Mouse (Mus musculus) midbrain, postnatal 0 days (tissue): Measurements from ENCODE around the gene Rftn1. TPM values are rescaled to one million over a fixed set of nuclear protein-coding genes. Genes with fewer than 3 reads are reported as not detected.

ENCODE experiments used
- ATAC-seq: fragments of 200-750 bp; cut with Nextera tagmentation; 2 replicates; pipeline ENCODE4 v1.8.0; 2017; ENCODE audit warnings: moderate number of reproducible peaks, mild to moderate bottlenecking, moderate TSS enrichment, moderate library complexity; ENCODE audit not compliant: low FRiP score
- DNase-seq: peaks from one replicate; pipeline ENCODE4 v3.0.0-alpha.2; 2015; ENCODE audit warnings: low spot score
- H3K27ac ChIP-seq: fragments of 300-500 bp; sonication (generic); 2 replicates; pipeline ENCODE4 v1.5.1; 2014; ENCODE audit warnings: low read depth, mild to moderate bottlenecking, low read length, mixed read lengths
- H3K27me3 ChIP-seq: fragments of 300-500 bp; sonication (generic); 2 replicates; pipeline ENCODE4 v1.6.1; 2014; ENCODE audit warnings: low read length, control low read depth, mixed read lengths; ENCODE audit not compliant: insufficient read depth
- H3K36me3 ChIP-seq: fragments of 300-500 bp; sonication (generic); 2 replicates; pipeline ENCODE4 v1.6.1; 2014; ENCODE audit warnings: low read length, control low read depth, mixed read lengths; ENCODE audit not compliant: insufficient read depth
- H3K4me1 ChIP-seq: fragments of 300-500 bp; sonication (generic); 2 replicates; pipeline ENCODE4 v1.6.1; 2014; ENCODE audit warnings: mild to moderate bottlenecking, control low read depth, antibody characterized with exemption, low read length, mixed read lengths; ENCODE audit not compliant: insufficient read depth
- H3K4me2 ChIP-seq: fragments of 300-500 bp; sonication (generic); 2 replicates; pipeline ENCODE4 v1.6.1; 2014; ENCODE audit warnings: low read depth, mild to moderate bottlenecking, low read length, mixed read lengths; ENCODE audit not compliant: poor library complexity, severe bottlenecking
- H3K4me3 ChIP-seq: fragments of 300-500 bp; sonication (generic); 2 replicates; pipeline ENCODE4 v1.5.1; 2014; ENCODE audit warnings: low read depth, mild to moderate bottlenecking, low read length, moderate library complexity
- H3K9ac ChIP-seq: fragments of 300-500 bp; sonication (generic); replicated peaks from 2 replicates; pipeline ENCODE4 v1.6.1; 2014; ENCODE audit warnings: mild to moderate bottlenecking, low read length, moderate library complexity, mixed read lengths; ENCODE audit not compliant: poor library complexity, severe bottlenecking
- H3K9me3 ChIP-seq: fragments of 300-500 bp; sonication (generic); 2 replicates; pipeline ENCODE4 v1.6.1; 2016; ENCODE audit warnings: low read length, control low read depth
- CTCF ChIP-seq: IDR thresholded peaks from 2 replicates; pipeline ENCODE4 v1.5.1; 2016; ENCODE audit warnings: antibody characterized with exemption, mild to moderate bottlenecking
- WGBS: fragments of 180-500 bp; shearing (Covaris S2); extraction: QIAGEN DNeasy Blood & Tissue Kit; methylation state at CpG from one replicate; pipeline ENCODE4 v1.1.7; 2014; 5-methylcytosine and 5-hydroxymethylcytosine counted together
- polyA plus RNA-seq: library from polyadenylated mRNA; unstranded; fragments of >200 nt; fragmentation: Nextera tagmentation; extraction: Ambion mirVana; gene quantifications from 2 replicates; pipeline ENCODE4 v1.2.1, GENCODE M21; 2015
- total RNA-seq: library from RNA; depleted of rRNA; stranded (reverse); fragments of >200 nt; gene quantifications from 2 replicates; pipeline ENCODE4 v1.2.3, GENCODE M21; 2014

Rftn1 gene
- total and polyA plus RNA-seq, 2 experiments from 2014 or later: 28.2 to 46.4 TPM

GRCm38 (mm10) chr17:50072982-50073965 lies 117.2 kb downstream of the Rftn1 start:
- H3K36me3 ChIP-seq: no peaks in the 10 kb centered on the region
- H3K4me1 ChIP-seq: no peaks in the 10 kb centered on the region
- no peak overlapping the region for H3K27ac ChIP-seq
- H3K9me3 ChIP-seq: no peaks in the 10 kb centered on the region
- no peaks in the 10 kb centered on the region for H3K27me3 ChIP-seq
- 92% methylated on average over 23 of the region's 23 CpGs for WGBS
- no peak for ATAC-seq
- TF ChIP-seq CTCF: no peak
- no peak overlapping the region for H3K4me2 ChIP-seq
- no peak overlapping the region for H3K4me3 ChIP-seq
- DNase-seq: no peak
- no peak overlapping the region for H3K9ac ChIP-seq

GRCm38 (mm10) chr17:50071602-50071988 lies 118.9 kb downstream of the Rftn1 start:
- WGBS: 79% methylated on average over 6 of the region's 6 CpGs
- Histone ChIP-seq H3K27me3 (no peaks in the 10 kb centered on the region), H3K4me3 (no peak overlapping the region), H3K27ac (no peak overlapping the region), H3K4me2 (no peak overlapping the region), H3K36me3 (no peaks in the 10 kb centered on the region), H3K9ac (no peak overlapping the region), H3K9me3 (no peaks in the 10 kb centered on the region), H3K4me1 (no peaks in the 10 kb centered on the region)
- DNase-seq (no peak), ATAC-seq (no peak)
- TF ChIP-seq CTCF: no peak

GRCm38 (mm10) chr17:50070822-50071601 lies 119.5 kb downstream of the Rftn1 start:
- no peak for TF ChIP-seq CTCF
- WGBS: 84% methylated on average over 7 of the region's 7 CpGs

GRCm38 (mm10) chr17:50069897-50070636 lies 120.4 kb downstream of the Rftn1 start:
- H3K36me3 ChIP-seq: no peaks in the 10 kb centered on the region
- H3K4me2 ChIP-seq: no peak overlapping the region
- no peak for TF ChIP-seq CTCF
- no peaks in the 10 kb centered on the region for H3K27me3 ChIP-seq
- DNase-seq: no peak
- ATAC-seq: no peak
- no peaks in the 10 kb centered on the region for H3K9me3 ChIP-seq
- H3K9ac ChIP-seq: no peak overlapping the region
- no peak overlapping the region for H3K27ac ChIP-seq
- WGBS: 59% methylated on average over 10 of the region's 10 CpGs
- no peak overlapping the region for H3K4me3 ChIP-seq
- H3K4me1 ChIP-seq: no peaks in the 10 kb centered on the region

More at GRCm38 (mm10) chr17:50070822-50071601, 119.5 kb downstream of the Rftn1 start:
- Histone ChIP-seq H3K27ac (no peak overlapping the region), H3K9ac (no peak overlapping the region), H3K4me1 (no peaks in the 10 kb centered on the region), H3K9me3 (no peaks in the 10 kb centered on the region), H3K4me2 (no peak overlapping the region), H3K4me3 (no peak overlapping the region), H3K36me3 (no peaks in the 10 kb centered on the region), H3K27me3 (no peaks in the 10 kb centered on the region)
- DNase-seq: no peak
- no peak for ATAC-seq

- Histone ChIP-seq H3K4me1 (no peaks in the 10 kb centered on the region), H3K4me2 (no peak overlapping the region), H3K27me3 (no peaks in the 10 kb centered on the region), H3K4me3 (no peak overlapping the region), H3K9ac (no peak overlapping the region), H3K9me3 (no peaks in the 10 kb centered on the region), H3K27ac (no peak overlapping the region), H3K36me3 (no peaks in the 10 kb centered on the region)
- no peak for DNase-seq
- no peak for ATAC-seq
- no peak for TF ChIP-seq CTCF
- whole genome bisulfite sequencing: 85% methylated on average over 5 of the region's 5 CpGs
Observed at GRCm38 (mm10) chr17:50069205-50069604, 121.3 kb downstream of the Rftn1 start.
